Mouse (Mus musculus) embryonic stem cell, embryonic (primary cell): ENCODE results near the gene Hcar1.

ENCODE experiments used
- CTCF ChIA-PET, 4 experiments: fragments of 300-600 bp in 2 of 4; fragments of 350-600 bp in 2 of 4; sonication (Branson Sonifier 250); formaldehyde crosslinking; loops; one replicate each; lab custom pipeline; 2022; ENCODE audit warnings: inconsistent platforms in 2 of 4; lab: Charles Lee
- POLR2A ChIA-PET, 4 experiments: fragments of 300-600 bp in 2 of 4; fragments of 350-600 bp in 2 of 4; sonication (Branson Sonifier 250); formaldehyde crosslinking; loops; one replicate each; lab custom pipeline; 2022; ENCODE audit warnings: antibody characterized with exemption in 4 of 4, inconsistent platforms in 1 of 4; lab: Charles Lee

Gene Hcar1

GRCm38 (mm10) chr5:123884332-123884731 is 4.5 kb upstream of the Hcar1 start:
- POLR2A ChIA-PET, result interaction anchor here in 1 of 4 experiments (0.5 to 1.3 kb wide), 2 partner anchors 16 to 531 kb away, joined by 3 read pairs; no protein-coding TSS in a partner anchor
- CTCF ChIA-PET, result no interaction called here

- ChIA-PET POLR2A (interaction anchor here in 1 of 4 experiments (0.5 to 1.3 kb wide), 2 partner anchors 16 to 531 kb away, joined by 3 read pairs; no protein-coding TSS in a partner anchor), CTCF (interaction anchor here in 1 of 4 experiments (0.7 kb wide), 1 partner anchor 534 kb away, joined by 3 read pairs; no protein-coding TSS in a partner anchor)
These were observed 4.1 kb upstream of the Hcar1 start for GRCm38 (mm10) chr5:123883891-123884290.

- ChIA-PET CTCF (interaction anchor here in 1 of 4 experiments (1.0 kb wide), 1 partner anchor 47 kb away, joined by 3 read pairs; the partner anchor contains the start of gene Gm43518), POLR2A (interaction anchor here in 1 of 4 experiments (1.1 kb wide), 1 partner anchor 11 kb away, joined by 3 read pairs; no protein-coding TSS in a partner anchor)
These were observed 958 bp upstream of the Hcar1 start for GRCm38 (mm10) chr5:123880778-123881177.

- CTCF ChIA-PET, result no interaction called here
These were observed 1.8 kb downstream of the Hcar1 start for GRCm38 (mm10) chr5:123878056-123878455.

GRCm38 (mm10) chr5:123874177-123874576 is 5.6 kb downstream of the Hcar1 start:
- ChIA-PET CTCF (no interaction called here), POLR2A (interaction anchor here in 1 of 4 experiments (0.6 kb wide), 1 partner anchor 301 kb away, joined by 3 read pairs; no protein-coding TSS in a partner anchor)

More at GRCm38 (mm10) chr5:123878056-123878455, 1.8 kb downstream of the Hcar1 start:
- POLR2A ChIA-PET, result interaction anchor here in 1 of 4 experiments (0.7 to 1.2 kb wide), 7 partner anchors 9 to 370 kb away, joined by 3 to 5 read pairs (median 4); no protein-coding TSS in a partner anchor

GRCm38 (mm10) chr5:123869615-123870014 is 10.2 kb downstream of the Hcar1 start:
- ChIA-PET POLR2A (interaction anchor here in 1 of 4 experiments (0.6 to 1.1 kb wide), 2 partner anchors 10 to 180 kb away, joined by 3 read pairs; partner anchors contain the start of gene Hcar1), CTCF (no interaction called here)

- POLR2A ChIA-PET, result interaction anchor here in 1 of 4 experiments (1.1 kb wide), 1 partner anchor 9 kb away, joined by 3 read pairs; no protein-coding TSS in a partner anchor
- CTCF ChIA-PET, result interaction anchor here in 3 of 4 experiments (0.6 to 0.7 kb wide), 4 partner anchors 25 to 329 kb away, joined by 3 to 4 read pairs (median 3); no protein-coding TSS in a partner anchor
These were observed 13.4 kb downstream of the Hcar1 start for GRCm38 (mm10) chr5:123866457-123866856.

GRCm38 (mm10) chr5:123865365-123865764 is 14.5 kb downstream of the Hcar1 start, which contains the start of gene Hcar2:
Gene Hcar2, minus strand, starts transcription at chr5:123865499.
- POLR2A ChIA-PET, result interaction anchor here in 1 of 4 experiments (1.1 kb wide), 1 partner anchor 8 kb away, joined by 3 read pairs; no protein-coding TSS in a partner anchor
- CTCF ChIA-PET, result no interaction called here

- ChIA-PET CTCF (no interaction called here), POLR2A (interaction anchor here in 1 of 4 experiments (0.5 to 0.9 kb wide), 3 partner anchors 27 to 512 kb away, joined by 3 to 6 read pairs (median 3); no protein-coding TSS in a partner anchor)
These were observed 15.9 kb downstream of the Hcar1 start for GRCm38 (mm10) chr5:123863934-123864333.

- CTCF ChIA-PET, result interaction anchor here in 2 of 4 experiments (0.7 kb wide), 2 partner anchors 72 to 138 kb away, joined by 3 to 4 read pairs; no protein-coding TSS in a partner anchor
- POLR2A ChIA-PET, result interaction anchor here in 1 of 4 experiments (0.6 to 0.9 kb wide), 3 partner anchors 25 to 94 kb away, joined by 3 read pairs; no protein-coding TSS in a partner anchor
These were observed 17.2 kb downstream of the Hcar1 start for GRCm38 (mm10) chr5:123862374-123863350.

- CTCF ChIA-PET, result no interaction called here
- POLR2A ChIA-PET, result interaction anchor here in 1 of 4 experiments (0.6 to 1.4 kb wide), 2 partner anchors 11 to 14 kb away, joined by 3 to 4 read pairs; no protein-coding TSS in a partner anchor
These were observed 21.0 kb downstream of the Hcar1 start for GRCm38 (mm10) chr5:123858798-123859197.

- CTCF ChIA-PET, result interaction anchor here in 1 of 4 experiments (0.5 kb wide), 1 partner anchor 597 kb away, joined by 3 read pairs; no protein-coding TSS in a partner anchor
- POLR2A ChIA-PET, result interaction anchor here in 2 of 4 experiments (0.6 to 0.7 kb wide), 2 partner anchors 367 to 455 kb away, joined by 3 to 5 read pairs; no protein-coding TSS in a partner anchor
These were observed 25.3 kb downstream of the Hcar1 start for GRCm38 (mm10) chr5:123854511-123854910.

GRCm38 (mm10) chr5:123853877-123854504 is 25.8 kb downstream of the Hcar1 start:
- POLR2A ChIA-PET, result interaction anchor here in 2 of 4 experiments (0.6 to 0.7 kb wide), 2 partner anchors 366 to 455 kb away, joined by 3 to 5 read pairs; no protein-coding TSS in a partner anchor
- CTCF ChIA-PET, result interaction anchor here in 1 of 4 experiments (0.5 kb wide), 1 partner anchor 596 kb away, joined by 3 read pairs; no protein-coding TSS in a partner anchor

- CTCF ChIA-PET, result no interaction called here
- POLR2A ChIA-PET, result no interaction called here
These were observed 28.4 kb downstream of the Hcar1 start for GRCm38 (mm10) chr5:123851398-123851797.

- ChIA-PET POLR2A (interaction anchor here in 2 of 4 experiments (0.7 to 1.5 kb wide), 7 partner anchors 13 to 1234 kb away, joined by 3 to 5 read pairs (median 3); partner anchors contain the start of gene Zcchc8 (in 1 of the 2)), CTCF (interaction anchor here in 1 of 4 experiments (0.6 kb wide), 1 partner anchor 86 kb away, joined by 4 read pairs; the partner anchor contains the start of gene Ccdc62)
These were observed 35.5 kb downstream of the Hcar1 start for GRCm38 (mm10) chr5:123844316-123844715.

GRCm38 (mm10) chr5:123843816-123844215 is 36.0 kb downstream of the Hcar1 start:
- CTCF ChIA-PET, result interaction anchor here in 1 of 4 experiments (0.6 kb wide), 2 partner anchors 87 to 247 kb away, joined by 4 read pairs; partner anchors contain the start of gene Ccdc62
- POLR2A ChIA-PET, result interaction anchor here in 2 of 4 experiments (0.7 to 1.1 kb wide), 4 partner anchors 34 to 1235 kb away, joined by 3 to 5 read pairs (median 4); partner anchors contain the start of gene Zcchc8 (in 1 of the 2)

- CTCF ChIA-PET, result no interaction called here
These were observed 36.9 kb downstream of the Hcar1 start for GRCm38 (mm10) chr5:123842935-123843282.

More at GRCm38 (mm10) chr5:123842935-123843282, 36.9 kb downstream of the Hcar1 start:
- POLR2A ChIA-PET, result no interaction called here
